ENCODE assay signal across 8 mouse cellular contexts in the genomic region with DNA sequence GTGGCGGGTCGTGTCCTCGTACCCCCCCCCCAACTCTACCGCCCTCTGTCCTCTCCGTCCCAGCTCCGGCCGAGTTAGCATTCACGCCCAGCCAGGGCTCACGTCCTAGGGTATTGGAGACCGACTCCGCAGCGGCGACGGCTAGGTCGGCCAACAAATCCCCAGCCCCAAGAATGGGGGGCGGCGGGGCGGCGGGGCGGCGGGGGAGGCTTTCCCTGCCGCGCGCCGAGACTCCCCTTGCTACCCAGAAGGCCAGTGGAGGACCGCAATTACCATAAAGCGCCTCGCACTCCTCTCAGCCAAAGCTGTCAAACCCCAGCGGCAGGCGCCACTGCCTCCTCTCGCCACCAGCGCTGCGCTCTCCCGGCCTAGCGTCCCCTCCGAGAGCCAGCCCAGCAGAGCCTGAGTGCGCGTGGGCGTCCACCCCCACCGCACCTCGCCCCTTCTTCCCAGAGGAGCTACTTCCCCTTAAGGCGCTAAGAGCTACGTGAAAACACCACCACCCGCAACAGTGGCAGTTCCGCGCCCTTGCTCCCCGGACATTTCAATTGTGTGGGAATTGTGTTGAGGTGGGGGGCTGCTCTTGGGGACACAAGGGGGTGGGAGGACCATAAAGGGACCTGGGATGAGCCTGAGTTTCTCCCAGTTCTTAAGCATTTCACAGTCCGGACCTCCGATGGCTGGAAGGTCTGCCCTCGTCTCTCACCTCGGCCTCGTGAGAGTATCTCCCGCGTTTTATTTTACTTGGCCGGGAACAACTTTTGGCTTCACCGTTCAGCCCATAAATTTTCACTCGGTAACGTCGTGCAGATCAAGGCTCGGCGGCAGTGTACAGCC.
DNase-seq lines count a peak whose midpoint lies in the region; ATAC-seq and TF ChIP-seq lines count a peak whose summit lies in the region.

No protein-coding gene starts in this region.

- under 1% methylated on average over 51 of the region's 61 CpGs for WGBS in limb, embryonic 10.5 days
- 3% methylated on average over 56 of the region's 61 CpGs for WGBS in midbrain, embryonic 11.5 days
- WGBS in stomach, embryonic 14.5 days = 4% methylated on average over 56 of the region's 61 CpGs

- H3K4me3 ChIP-seq in CH12.LX (replicated peaks in 1 of 3; ENCODE audit: low read depth in 2 of 3, low read length in 2 of 3, poor library complexity in 1 of 3) = peak overlapping the region; percentile 13 to 84 (median 46)
- H3K4me3 ChIP-seq in limb, embryonic 10.5 days = peak overlapping the region; percentile 69
- H3K4me3 ChIP-seq in midbrain, embryonic 11.5 days (ENCODE audit: low read depth, low read length) = peak overlapping the region; percentile 54
- H3K4me3 ChIP-seq in stomach, embryonic 14.5 days (ENCODE audit: low read depth, low read length) = peak overlapping the region; percentile 57

- no peaks in the 10 kb centered on the region for H3K27me3 ChIP-seq in CH12.LX (replicated peaks)
- H3K27me3 ChIP-seq in limb, embryonic 10.5 days (ENCODE audit: low read depth, poor library complexity, severe bottlenecking) = peaks cover 100% of the 10 kb centered on the region
- peaks cover 83% of the 10 kb centered on the region for H3K27me3 ChIP-seq in midbrain, embryonic 11.5 days (ENCODE audit: control insufficient read depth, insufficient read depth, low read length)
- H3K27me3 ChIP-seq in stomach, embryonic 14.5 days (ENCODE audit: control insufficient read depth, insufficient read depth, low read length) = 0 out of 2 replicates have a peak, but pooled peaks cover 9% of the 10 kb centered on the region

- H3K4me1 ChIP-seq in CH12.LX (ENCODE audit: control insufficient read depth in 1 of 2, insufficient read depth in 2 of 2) = peaks cover 6 to 24% of the 10 kb centered on the region in 2 experiments
- peaks cover 70% of the 10 kb centered on the region for H3K4me1 ChIP-seq in limb, embryonic 10.5 days
- H3K4me1 ChIP-seq in midbrain, embryonic 11.5 days (ENCODE audit: control insufficient read depth, insufficient read depth, low read length) = peaks cover 30% of the 10 kb centered on the region
- H3K4me1 ChIP-seq in stomach, embryonic 14.5 days (ENCODE audit: control insufficient read depth, insufficient read depth, low read length) = no peaks in the 10 kb centered on the region; the same call in 1 of the 2 replicates

- ATAC-seq in midbrain, embryonic 11.5 days (ENCODE audit: low FRiP score) = peak; percentile 45
- ATAC-seq in stomach, embryonic 14.5 days (ENCODE audit: insufficient number of reproducible peaks, insufficient read depth, low FRiP score, low read depth) = peak; percentile 4; the same call in 1 of the 2 replicates

- no peak for TF ChIP-seq CTCF in CH12.LX (conservative IDR thresholded peaks at IDR 0.05 in 1 of 2, IDR thresholded peaks at IDR 0.05 in 1 of 2; ENCODE audit: low read depth in 2 of 2, low read length in 2 of 2)

- in situ Hi-C loops in CH12.LX (cut with MboI; ENCODE audit: low pct_ligation_motif_present, low pct_unique_long_range_greater_than_20kb, low sequenced_read_pairs) = no loop called here

- dilution Hi-C loops in CH12.LX (cut with MboI; ENCODE audit: extremely low pct_ligation_motif_present, extremely low pct_unique_long_range_greater_than_20kb, low sequenced_read_pairs) = no loop called here

- DNase-seq in 416B (ENCODE audit: low read depth) (peak; percentile 64), CH12.LX (ENCODE audit: extremely low read depth) (peak; percentile 48)
- peak; percentile 70 for DNase-seq in embryo, embryonic 10.5 days (ENCODE audit: low spot score)
- peak; percentile 57 to 61 for DNase-seq in heart, postnatal 10 days
- peak; percentile 64 for DNase-seq in limb, embryonic 10.5 days (ENCODE audit: low spot score)
- DNase-seq in midbrain, embryonic 11.5 days (ENCODE audit: low spot score, missing footprints) = peak; percentile 86
- no peak for DNase-seq in layer of hippocampus, adult 11-12 months (ENCODE audit: low spot score)

- peak overlapping the region; percentile 92 for H3K27ac ChIP-seq in CH12.LX (ENCODE audit: insufficient read depth, low read depth)
- H3K27ac ChIP-seq in limb, embryonic 10.5 days = peak overlapping the region; percentile 92
- H3K27ac ChIP-seq in midbrain, embryonic 11.5 days (ENCODE audit: low read depth, low read length) = peak overlapping the region; percentile 93
- H3K27ac ChIP-seq in stomach, embryonic 14.5 days (ENCODE audit: low read length) = peak overlapping the region; percentile 63; the same call in 1 of the 2 replicates

- peak overlapping the region; percentile 97 for H3K4me2 ChIP-seq in CH12.LX (ENCODE audit: insufficient read depth, low read depth, poor library complexity, severe bottlenecking)
- H3K4me2 ChIP-seq in midbrain, embryonic 11.5 days = peak overlapping the region; percentile 69
- H3K4me2 ChIP-seq in stomach, embryonic 14.5 days (replicated peaks; ENCODE audit: low read depth, low read length) = peak overlapping the region; percentile 80

- H3K79me2 ChIP-seq in CH12.LX (replicated peaks; ENCODE audit: control insufficient read depth, extremely low read depth, insufficient read depth, poor library complexity, severe bottlenecking) = peaks cover 55% of the 10 kb centered on the region

- TF ChIP-seq EP300 in CH12.LX (IDR thresholded peaks at IDR 0.05; ENCODE audit: low read length) = no peak

- no peak for TF ChIP-seq RAD21 in CH12.LX (IDR thresholded peaks at IDR 0.05; ENCODE audit: low read depth, low read length)

- H3K9me3 ChIP-seq in CH12.LX (replicated peaks; ENCODE audit: low read length) = no peaks in the 10 kb centered on the region
- no peaks in the 10 kb centered on the region for H3K9me3 ChIP-seq in limb, embryonic 10.5 days (replicated peaks)
- no peaks in the 10 kb centered on the region for H3K9me3 ChIP-seq in midbrain, embryonic 11.5 days (ENCODE audit: control insufficient read depth, low read length)
- no peaks in the 10 kb centered on the region for H3K9me3 ChIP-seq in stomach, embryonic 14.5 days (ENCODE audit: control insufficient read depth, low read depth, low read length)

- peak overlapping the region; percentile 84 for H3K9ac ChIP-seq in CH12.LX (ENCODE audit: insufficient read depth, low read depth)
- H3K9ac ChIP-seq in midbrain, embryonic 11.5 days (ENCODE audit: low read length) = peak overlapping the region; percentile 59
- peak overlapping the region; percentile 36; the same call in 1 of the 2 replicates for H3K9ac ChIP-seq in stomach, embryonic 14.5 days (replicated peaks; ENCODE audit: low read depth, low read length)

- TF ChIP-seq POLR2A in CH12.LX (IDR thresholded peaks at IDR 0.05; ENCODE audit: low read depth, low read length) = peak; percentile 47; the same call in 1 of the 2 replicates

- H3K36me3 ChIP-seq in CH12.LX (replicated peaks in 1 of 2; ENCODE audit: control insufficient read depth in 1 of 2, insufficient read depth in 1 of 2, low read length in 1 of 2) = peaks cover 0 to 8% of the 10 kb centered on the region in 2 experiments
- no peaks in the 10 kb centered on the region for H3K36me3 ChIP-seq in limb, embryonic 10.5 days
- no peaks in the 10 kb centered on the region for H3K36me3 ChIP-seq in midbrain, embryonic 11.5 days (ENCODE audit: control insufficient read depth, insufficient read depth, low read length)
- H3K36me3 ChIP-seq in stomach, embryonic 14.5 days (ENCODE audit: control insufficient read depth, insufficient read depth, low read length) = no peaks in the 10 kb centered on the region

- intact Hi-C loops in heart, postnatal 10 days (cut with DNase I) = loop anchor here (10.0 kb wide), 2 partner anchors 174 to 276 kb away; no protein-coding TSS in a partner anchor

TF ChIP-seq in CH12.LX, 34 proteins besides CTCF, POLR2A, EP300 and RAD21:
- TF ChIP-seq MAZ (IDR thresholded peaks at IDR 0.05; ENCODE audit: low read depth, low read length) (no peak), SIN3A (IDR thresholded peaks at IDR 0.05; ENCODE audit: low read length) (0 out of 2 replicates have a peak, but pooled peaks have one; percentile 8), UBTF (IDR thresholded peaks at IDR 0.05; ENCODE audit: low read depth, low read length) (0 out of 2 replicates have a peak, but pooled peaks have one; percentile 56), MYC (IDR thresholded peaks at IDR 0.05; ENCODE audit: low read depth, low read length) (no peak)
